Mouse (Mus musculus) adrenal gland, adult 2 months (tissue): ENCODE measurements around the gene Lin7b. TPM values are rescaled to one million over a fixed set of nuclear protein-coding genes. Genes with fewer than 3 reads are reported as not detected.

ENCODE experiments used
- polyA plus RNA-seq: library from polyadenylated mRNA; depleted of rRNA; stranded (reverse); fragments of >200 nt; gene quantifications from 2 replicates; pipeline ENCODE4 v1.2.3, GENCODE M21; 2012; rRNA removed
- total RNA-seq, 2 experiments: library from RNA; stranded (reverse); gene quantifications; 2 replicates each; pipeline ENCODE4 v1.2.3; 2021

Gene Lin7b
- total and polyA plus RNA-seq, 3 experiments, result 2.4 to 5.7 (median 3.8) TPM

Other genes starting within 250 kb of the Lin7b start
Only the 30 nearest of the 36 such genes appear.
- gene Pih1d1, start 216.3 kb downstream of the Lin7b start, total RNA-seq, result 10 to 100 TPM; 52.2 to 69.2 TPM
- 46.1 and 50.8 TPM in 2 replicates for gene Pih1d1, start 216.3 kb downstream of the Lin7b start, polyA plus RNA-seq
- gene Aldh16a1, start 216.0 kb downstream of the Lin7b start, total RNA-seq, result 10 to 100 TPM; 81.3 to 92.6 TPM
- gene Aldh16a1, start 216.0 kb downstream of the Lin7b start, polyA plus RNA-seq, result 84.4 and 86.6 TPM in 2 replicates
- gene Slc17a7, start 206.6 kb downstream of the Lin7b start, total RNA-seq, result under 1 TPM; 0.14 to 0.35 TPM
- 0.10 and 0.11 TPM in 2 replicates for gene Slc17a7, start 206.6 kb downstream of the Lin7b start, polyA plus RNA-seq
- gene Gfy, start 191.0 kb downstream of the Lin7b start, total RNA-seq, result not detected
- gene Gfy, start 191.0 kb downstream of the Lin7b start, polyA plus RNA-seq, result not detected in 2 replicates
- not detected for gene Pth2, start 189.6 kb downstream of the Lin7b start, total RNA-seq
- gene Pth2, start 189.6 kb downstream of the Lin7b start, polyA plus RNA-seq, result not detected in 2 replicates
- under 1 TPM in 1 of 2 experiments, not detected in 1; 0.14 TPM for gene Ccdc155, start 165.7 kb downstream of the Lin7b start, total RNA-seq
- gene Ccdc155, start 165.7 kb downstream of the Lin7b start, polyA plus RNA-seq, result 0.30 TPM in 2 replicates
- not detected for gene Dkkl1, start 158.4 kb downstream of the Lin7b start, total RNA-seq
- gene Dkkl1, start 158.4 kb downstream of the Lin7b start, polyA plus RNA-seq, result not detected in 2 replicates
- gene Tead2, start 154.8 kb downstream of the Lin7b start, total RNA-seq, result 1 to 10 TPM; 8.3 to 9.2 TPM
- gene Tead2, start 154.8 kb downstream of the Lin7b start, polyA plus RNA-seq, result 12.4 and 12.6 TPM in 2 replicates
- gene Cd37, start 131.5 kb downstream of the Lin7b start, total RNA-seq, result 1 to 10 TPM; 2.9 to 5.2 TPM
- gene Cd37, start 131.5 kb downstream of the Lin7b start, polyA plus RNA-seq, result 10.9 and 14.3 TPM in 2 replicates
- not detected for gene Slc6a16, start 129.5 kb downstream of the Lin7b start, total RNA-seq
- 0.04 TPM in 1 of 2 replicates, not detected in the other for gene Slc6a16, start 129.5 kb downstream of the Lin7b start, polyA plus RNA-seq
- not detected for gene Slc6a21, start 93.1 kb downstream of the Lin7b start, total RNA-seq
- gene Slc6a21, start 93.1 kb downstream of the Lin7b start, polyA plus RNA-seq, result not detected in 2 replicates
- 1 to 10 TPM; 5.2 to 9.4 TPM for gene Trpm4, start 36.8 kb downstream of the Lin7b start, total RNA-seq
- gene Trpm4, start 36.8 kb downstream of the Lin7b start, polyA plus RNA-seq, result 8.8 and 11.2 TPM in 2 replicates
- under 1 TPM in 1 of 2 experiments, not detected in 1; 0.23 TPM for gene Hrc, start 35.3 kb downstream of the Lin7b start, total RNA-seq
- gene Hrc, start 35.3 kb downstream of the Lin7b start, polyA plus RNA-seq, result 0.18 TPM in 1 of 2 replicates, not detected in the other
- 1 to 10 TPM; 1.1 to 2.8 TPM for gene Ppfia3, start 3.6 kb downstream of the Lin7b start, total RNA-seq
- 4.3 and 4.7 TPM in 2 replicates for gene Ppfia3, start 3.6 kb downstream of the Lin7b start, polyA plus RNA-seq
- 100 to 1,000 TPM; 219 to 278 TPM for gene Snrnp70, start 25.2 kb upstream of the Lin7b start, total RNA-seq
- gene Snrnp70, start 25.2 kb upstream of the Lin7b start, polyA plus RNA-seq, result 230 and 236 TPM in 2 replicates
- gene Kcna7, start 35.1 kb upstream of the Lin7b start, total RNA-seq, result not detected
- gene Kcna7, start 35.1 kb upstream of the Lin7b start, polyA plus RNA-seq, result not detected in 2 replicates
- not detected for gene Ntf5, start 43.1 kb upstream of the Lin7b start, total RNA-seq
- not detected in 2 replicates for gene Ntf5, start 43.1 kb upstream of the Lin7b start, polyA plus RNA-seq
- gene Lhb, start 50.2 kb upstream of the Lin7b start, total RNA-seq, result not detected
- gene Lhb, start 50.2 kb upstream of the Lin7b start, polyA plus RNA-seq, result not detected in 2 replicates
- gene Gys1, start 64.3 kb upstream of the Lin7b start, total RNA-seq, result 10 to 100 TPM; 46.4 to 57.6 TPM
- 64.0 and 82.1 TPM in 2 replicates for gene Gys1, start 64.3 kb upstream of the Lin7b start, polyA plus RNA-seq
- gene Ruvbl2, start 67.5 kb upstream of the Lin7b start, total RNA-seq, result 10 to 100 TPM; 38.2 to 52.3 TPM
- gene Ruvbl2, start 67.5 kb upstream of the Lin7b start, polyA plus RNA-seq, result 70.2 and 89.3 TPM in 2 replicates
- gene Ftl1, start 89.3 kb upstream of the Lin7b start, total RNA-seq, result 1,000 to 10,000 TPM; 1,338 to 1,480 TPM
- 7,024 and 7,397 TPM in 2 replicates for gene Ftl1, start 89.3 kb upstream of the Lin7b start, polyA plus RNA-seq
- 10 to 100 TPM; 52.5 to 60.6 TPM for gene Bax, start 96.3 kb upstream of the Lin7b start, total RNA-seq
- 148 and 158 TPM in 2 replicates for gene Bax, start 96.3 kb upstream of the Lin7b start, polyA plus RNA-seq
- under 1 TPM; 0.41 to 0.75 TPM for gene Tulp2, start 111.3 kb upstream of the Lin7b start, total RNA-seq
- 0.44 and 0.64 TPM in 2 replicates for gene Tulp2, start 111.3 kb upstream of the Lin7b start, polyA plus RNA-seq
- gene Gm45808, start 116.2 kb upstream of the Lin7b start, total RNA-seq, result 10 to 100 TPM in 1 of 2 experiments, 1 to 10 TPM in 1; 2.2 to 33.5 TPM
- 0.45 TPM in 1 of 2 replicates, not detected in the other for gene Gm45808, start 116.2 kb upstream of the Lin7b start, polyA plus RNA-seq
- 10 to 100 TPM; 55.4 to 71.1 TPM for gene Dhdh, start 118.2 kb upstream of the Lin7b start, total RNA-seq
- 17.6 and 21.4 TPM in 2 replicates for gene Dhdh, start 118.2 kb upstream of the Lin7b start, polyA plus RNA-seq
- 100 to 1,000 TPM; 280 to 286 TPM for gene Nucb1, start 139.8 kb upstream of the Lin7b start, total RNA-seq
- 594 and 643 TPM in 2 replicates for gene Nucb1, start 139.8 kb upstream of the Lin7b start, polyA plus RNA-seq
- 10 to 100 TPM; 49.0 to 57.8 TPM for gene Ppp1r15a, start 155.7 kb upstream of the Lin7b start, total RNA-seq
- gene Ppp1r15a, start 155.7 kb upstream of the Lin7b start, polyA plus RNA-seq, result 49.5 and 49.7 TPM in 2 replicates
- gene Plekha4, start 155.7 kb upstream of the Lin7b start, total RNA-seq, result 1 to 10 TPM; 3.0 to 5.9 TPM
- gene Plekha4, start 155.7 kb upstream of the Lin7b start, polyA plus RNA-seq, result 9.8 and 15.6 TPM in 2 replicates
- 1 to 10 TPM; 2.3 TPM for gene Hsd17b14, start 184.3 kb upstream of the Lin7b start, total RNA-seq
- 1.5 and 2.3 TPM in 2 replicates for gene Hsd17b14, start 184.3 kb upstream of the Lin7b start, polyA plus RNA-seq
- gene Bcat2, start 199.6 kb upstream of the Lin7b start, total RNA-seq, result 100 to 1,000 TPM; 213 to 292 TPM
- gene Bcat2, start 199.6 kb upstream of the Lin7b start, polyA plus RNA-seq, result 166 and 170 TPM in 2 replicates